Mouse (Mus musculus) Patski (cell line): ENCODE data around the gene Trim33. TPM values are rescaled to one million over a fixed set of nuclear protein-coding genes. Genes with fewer than 3 reads are reported as not detected.

Source experiments
- ATAC-seq: fragments of 100-300 bp; one replicate; pipeline ENCODE4 v1.8.0; 2021
- CTCF ChIA-PET: fragments of 350-600 bp; sonication (Branson Sonifier 250); formaldehyde crosslinking; loops from one replicate; lab custom pipeline; 2022; ENCODE audit warnings: inconsistent platforms; lab: Charles Lee
- POLR2A ChIA-PET: fragments of 350-600 bp; sonication (Branson Sonifier 250); formaldehyde crosslinking; loops from one replicate; lab custom pipeline; 2022; ENCODE audit warnings: antibody characterized with exemption, inconsistent platforms; lab: Charles Lee
- DNase-seq: peaks from one replicate; pipeline ENCODE4 v3.0.0-alpha.2; 2011; ENCODE audit warnings: low read depth, low spot score
- H3K27me3 ChIP-seq: fragments of 371-371 bp; one replicate; pipeline ENCODE4 v1.5.1; 2021
- CTCF ChIP-seq: fragments of 100-300 bp; IDR thresholded peaks from one replicate; pipeline ENCODE4 v1.5.1; 2021
- in situ Hi-C: fragments of 300-500 bp; cut with MboI; formaldehyde crosslinking; loops from 3 replicates; pipeline ENCODE4 v1.11.1; 2018; ENCODE audit warnings: low pct_unique_long_range_greater_than_20kb, mixed read lengths
- polyA plus RNA-seq: library from polyadenylated mRNA; unstranded; gene quantifications from one replicate; pipeline ENCODE4 v1.2.3, GENCODE M21; 2021

Gene Trim33
- polyA plus RNA-seq, 1 experiment from 2014 or later = 47.3 TPM

GRCm38 (mm10) chr3:103353518-103353917 is 74.4 kb downstream of the Trim33 start:
- POLR2A ChIA-PET = interaction anchor here (1.4 kb wide), 1 partner anchor 17 kb away, joined by 6 read pairs; no protein-coding TSS in a partner anchor
- no peak for DNase-seq
- CTCF ChIA-PET = interaction anchor here (1.0 to 1.2 kb wide), 2 partner anchors 9 to 16 kb away, joined by 3 read pairs; no protein-coding TSS in a partner anchor
- no peak for TF ChIP-seq CTCF
- no peak for ATAC-seq
- H3K27me3 ChIP-seq = no peaks in the 10 kb centered on the region
- in situ Hi-C loops = loop anchor here (25.0 kb wide), 1 partner anchor 616 kb away; the partner anchor contains the start of gene Tspan2

GRCm38 (mm10) chr3:103354041-103354440 is 74.9 kb downstream of the Trim33 start:
- ChIA-PET CTCF (interaction anchor here (1.2 kb wide), 1 partner anchor 10 kb away, joined by 3 read pairs; no protein-coding TSS in a partner anchor), POLR2A (no interaction called here)
- H3K27me3 ChIP-seq = no peaks in the 10 kb centered on the region
- in situ Hi-C loops = loop anchor here (25.0 kb wide), 1 partner anchor 617 kb away; the partner anchor contains the start of gene Tspan2
- no peak for TF ChIP-seq CTCF
- DNase-seq = no peak
- ATAC-seq = no peak

GRCm38 (mm10) chr3:103361150-103361549 is 82.1 kb downstream of the Trim33 start:
- no peak for TF ChIP-seq CTCF
- ATAC-seq = no peak
- ChIA-PET POLR2A (interaction anchor here (1.1 kb wide), 1 partner anchor 14 kb away, joined by 3 read pairs; no protein-coding TSS in a partner anchor), CTCF (interaction anchor here (1.4 to 6.1 kb wide), 3 partner anchors 11 to 57 kb away, joined by 3 to 31 read pairs (median 11); no protein-coding TSS in a partner anchor)
- no peaks in the 10 kb centered on the region for H3K27me3 ChIP-seq
- in situ Hi-C loops = loop anchor here (25.0 kb wide), 1 partner anchor 624 kb away; the partner anchor contains the start of gene Tspan2
- no peak for DNase-seq

- TF ChIP-seq CTCF = no peak
- DNase-seq = no peak
- ChIA-PET CTCF (interaction anchor here (1.4 to 6.1 kb wide), 2 partner anchors 10 to 18 kb away, joined by 3 to 31 read pairs; no protein-coding TSS in a partner anchor), POLR2A (no interaction called here)
- in situ Hi-C loops = loop anchor here (25.0 kb wide), 1 partner anchor 627 kb away; the partner anchor contains the start of gene Tspan2
- no peaks in the 10 kb centered on the region for H3K27me3 ChIP-seq
- ATAC-seq = no peak
Measured at GRCm38 (mm10) chr3:103364182-103364945, 85.3 kb downstream of the Trim33 start.

- POLR2A ChIA-PET = interaction anchor here (0.6 kb wide), 2 partner anchors 183 to 279 kb away, joined by 3 to 5 read pairs; no protein-coding TSS in a partner anchor
- TF ChIP-seq CTCF = no peak
- CTCF ChIA-PET = no interaction called here
- DNase-seq = peak; percentile 43
- ATAC-seq = peak; percentile 29
- in situ Hi-C loops = loop anchor here (5.0 to 25.0 kb wide), 2 partner anchors 185 to 630 kb away; partner anchors contain the start of gene Tspan2
- H3K27me3 ChIP-seq = no peaks in the 10 kb centered on the region
Measured at GRCm38 (mm10) chr3:103367176-103367970, 88.3 kb downstream of the Trim33 start.

- no peaks in the 10 kb centered on the region for H3K27me3 ChIP-seq
- in situ Hi-C loops = loop anchor here (5.0 to 25.0 kb wide), 2 partner anchors 186 to 631 kb away; partner anchors contain the start of gene Tspan2
Measured at GRCm38 (mm10) chr3:103368731-103369130, 89.6 kb downstream of the Trim33 start.

GRCm38 (mm10) chr3:103374028-103374427 is 94.9 kb downstream of the Trim33 start:
- ATAC-seq (no peak), DNase-seq (no peak)
- TF ChIP-seq CTCF = peak; percentile 91
- in situ Hi-C loops = loop anchor here (10.0 to 25.0 kb wide), 2 partner anchors 149 to 637 kb away; partner anchors contain the start of gene Tspan2
- ChIA-PET POLR2A (interaction anchor here (0.5 to 0.7 kb wide), 3 partner anchors 38 to 141 kb away, joined by 3 to 6 read pairs (median 5); no protein-coding TSS in a partner anchor), CTCF (interaction anchor here (0.7 to 3.1 kb wide), 19 partner anchors 9 to 348 kb away, joined by 3 to 31 read pairs (median 4); no protein-coding TSS in a partner anchor)
- no peaks in the 10 kb centered on the region for H3K27me3 ChIP-seq

More at GRCm38 (mm10) chr3:103368731-103369130, 89.6 kb downstream of the Trim33 start:
- DNase-seq (no peak), ATAC-seq (no peak)
- no peak for TF ChIP-seq CTCF
- ChIA-PET CTCF (interaction anchor here (0.9 to 1.8 kb wide), 3 partner anchors 10 to 20 kb away, joined by 3 to 4 read pairs (median 4); no protein-coding TSS in a partner anchor), POLR2A (no interaction called here)

GRCm38 (mm10) chr3:103375181-103375855 is 96.2 kb downstream of the Trim33 start:
- ChIA-PET CTCF (interaction anchor here (1.0 to 3.1 kb wide), 5 partner anchors 11 to 172 kb away, joined by 3 to 31 read pairs (median 6); no protein-coding TSS in a partner anchor), POLR2A (no interaction called here)
- ATAC-seq (no peak), DNase-seq (no peak)
- no peak for TF ChIP-seq CTCF
- H3K27me3 ChIP-seq = no peaks in the 10 kb centered on the region
- in situ Hi-C loops = loop anchor here (10.0 kb wide), 1 partner anchor 151 kb away; no protein-coding TSS in a partner anchor

GRCm38 (mm10) chr3:103378018-103378417 is 98.9 kb downstream of the Trim33 start:
- DNase-seq (no peak), ATAC-seq (no peak)
- in situ Hi-C loops = loop anchor here (10.0 kb wide), 1 partner anchor 153 kb away; no protein-coding TSS in a partner anchor
- ChIA-PET CTCF (interaction anchor here (0.9 kb wide), 1 partner anchor 13 kb away, joined by 3 read pairs; no protein-coding TSS in a partner anchor), POLR2A (interaction anchor here (0.7 kb wide), 1 partner anchor 198 kb away, joined by 5 read pairs; no protein-coding TSS in a partner anchor)
- H3K27me3 ChIP-seq = no peaks in the 10 kb centered on the region
- TF ChIP-seq CTCF = no peak
